Mouse (Mus musculus) G1E (cell line): ENCODE results near the gene Gm45140.

Experiments
- CTCF ChIP-seq: IDR thresholded peaks from 2 replicates; pipeline ENCODE4 v1.5.1; 2012; ENCODE audit warnings: low read depth, low read length, inconsistent platforms, mixed read lengths
- GATA1 ChIP-seq: IDR thresholded peaks from 2 replicates; pipeline ENCODE4 v1.6.1; 2012; ENCODE audit warnings: borderline replicate concordance, low read length, inconsistent platforms, mixed read lengths

GRCm38 (mm10) chr6:87838551-87839197, 3.1 kb upstream of the Gm45140 start, which contains the start of gene Isy1:
- TF ChIP-seq GATA1 (no peak), CTCF (no peak)
